Mouse (Mus musculus): ENCODE measurements around the gene Uqcrfs1.

DNA sequence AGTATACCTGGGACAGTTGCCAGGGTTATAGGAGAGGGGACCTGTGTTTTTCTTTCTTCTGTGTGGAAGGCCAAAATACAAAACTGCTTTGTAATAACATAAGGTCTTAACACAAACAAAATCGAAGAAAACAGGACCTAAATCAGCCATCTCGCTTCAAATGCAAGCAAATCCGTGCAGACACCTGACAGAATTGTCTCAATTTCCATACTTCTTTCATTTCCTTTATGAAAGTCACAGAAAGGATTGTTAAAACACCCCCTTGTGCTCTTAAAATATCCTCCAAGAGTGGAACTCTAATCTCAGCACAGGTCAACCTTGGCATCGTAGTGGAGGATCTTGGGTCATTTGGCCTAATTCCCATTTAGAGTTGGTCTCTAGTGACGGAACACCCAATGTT is 14.9 kb upstream of the Uqcrfs1 start:
- TF ChIP-seq EP300 (IDR thresholded peaks at IDR 0.05; ENCODE audit: low read depth) (no peak), CTCF (IDR thresholded peaks at IDR 0.05; ENCODE audit: low read depth) (no peak)
